Mouse (Mus musculus) thymus, postnatal 4 days (tissue): ENCODE data around the gene Tradd.

Experiments used
- DNase-seq: peaks from one replicate; pipeline ENCODE4 v3.0.0; 2021

Gene Tradd

GRCm38 (mm10) chr8:105264024-105264982 is at the start of gene Tradd, which contains the start of gene Fbxl8:
TSS of gene Tradd (minus strand) at chr8:105264609.
TSS of gene Fbxl8 (plus strand) at chr8:105264648.
- peak; percentile 82 for DNase-seq

- no peak for DNase-seq
Measured at GRCm38 (mm10) chr8:105313622-105314402, 49.4 kb upstream of the Tradd start.

DNA sequence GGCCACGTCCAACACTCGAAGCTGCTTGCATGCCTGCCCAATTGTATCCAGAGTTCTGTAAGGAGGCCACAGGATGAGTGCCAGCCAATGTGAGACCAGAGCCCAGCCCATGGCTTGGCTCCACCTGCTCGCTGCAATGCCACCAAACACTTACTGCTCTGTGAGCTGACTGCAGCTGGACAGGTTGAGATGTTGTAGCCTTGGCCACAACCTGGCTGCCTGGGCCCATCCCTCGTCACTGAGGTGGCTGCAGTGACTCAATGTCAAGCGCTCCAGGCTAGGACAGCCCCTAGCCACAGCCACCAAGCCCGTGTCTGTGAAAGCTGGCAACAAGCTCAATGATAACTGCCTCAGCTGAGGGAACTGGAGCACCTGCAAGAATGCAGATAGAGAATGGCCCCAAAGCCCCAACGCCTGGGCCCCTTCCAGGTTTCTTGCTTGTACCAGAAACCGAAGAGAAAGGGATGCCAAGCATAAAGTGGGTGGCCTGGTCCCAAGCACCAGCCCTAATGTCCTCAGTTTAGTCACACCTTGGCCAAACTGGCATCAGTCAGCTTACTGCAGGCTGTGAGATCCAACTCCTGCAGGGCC is 48.6 kb upstream of the Tradd start:
- DNase-seq, result no peak

DNA sequence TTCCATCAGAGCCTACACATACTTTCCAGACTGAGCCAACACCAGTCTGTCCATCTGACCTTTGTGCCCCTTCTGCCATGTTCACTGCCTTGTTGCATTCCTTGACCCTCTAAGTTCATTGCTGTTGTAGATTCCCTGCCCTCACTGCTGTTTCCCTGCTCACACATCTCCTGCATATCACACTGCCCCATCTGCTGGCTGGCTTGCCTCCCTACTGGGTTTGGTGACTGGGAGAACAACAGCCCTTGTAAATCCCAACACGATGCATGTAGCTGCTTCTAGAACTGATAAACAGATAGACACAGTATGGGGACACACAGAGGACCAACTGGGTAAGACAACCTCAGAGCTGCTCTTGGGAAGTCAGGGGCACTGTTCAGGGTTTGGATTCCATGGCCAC is 47.3 kb upstream of the Tradd start:
- no peak for DNase-seq

DNA sequence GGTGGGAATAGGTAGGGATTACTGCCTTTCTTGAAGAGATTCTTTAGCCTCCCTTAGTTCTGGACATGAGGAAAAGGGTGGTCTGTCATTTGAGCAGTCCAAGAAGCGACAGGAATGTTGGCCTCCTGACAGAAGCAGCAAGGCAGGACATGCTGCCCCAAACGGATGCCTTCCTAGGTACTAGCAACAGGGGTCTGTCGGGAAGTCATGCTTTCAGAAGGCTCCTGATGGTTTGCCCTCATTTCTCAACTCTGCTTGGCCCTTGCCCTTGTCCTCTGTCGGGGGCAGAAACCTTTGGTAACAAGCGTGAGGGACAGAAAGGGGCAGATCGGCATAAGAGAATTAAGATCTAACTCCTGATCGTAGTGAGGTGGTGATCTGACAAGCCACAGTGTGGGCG is 45.7 kb upstream of the Tradd start:
- DNase-seq, result no peak

GRCm38 (mm10) chr8:105309142-105309847 is 44.9 kb upstream of the Tradd start:
- DNase-seq, result no peak

GRCm38 (mm10) chr8:105308428-105308827 is 44.0 kb upstream of the Tradd start:
- no peak for DNase-seq

GRCm38 (mm10) chr8:105307670-105308069 is 43.3 kb upstream of the Tradd start:
- no peak for DNase-seq

DNA sequence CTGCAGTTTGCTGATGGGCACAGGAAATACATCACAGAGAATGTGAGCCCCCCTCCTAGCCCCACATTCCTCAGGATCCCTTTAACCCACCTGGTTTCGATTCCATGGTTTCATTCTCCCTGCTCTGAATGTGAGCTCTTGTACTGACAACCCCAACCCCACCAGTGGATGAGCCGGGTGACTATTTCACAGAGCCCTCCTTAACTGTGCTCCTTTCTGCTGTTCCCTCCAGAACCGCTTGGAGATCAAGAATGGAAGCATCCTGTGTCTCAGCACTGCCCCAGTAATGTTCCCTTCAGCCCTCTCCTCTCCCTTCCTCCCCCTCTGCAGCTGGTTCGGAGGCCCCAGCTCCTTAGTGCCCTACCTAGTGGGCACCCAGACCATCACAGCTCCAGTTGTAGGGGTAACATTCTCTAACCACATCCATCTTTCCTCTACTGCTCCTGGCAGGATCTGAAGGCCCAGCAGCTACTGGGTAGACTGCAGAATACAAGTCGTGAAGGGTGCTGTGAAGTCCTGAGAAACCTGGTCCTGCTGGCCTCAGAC is 41.8 kb upstream of the Tradd start:
- no peak for DNase-seq

- peak; percentile 72 for DNase-seq
Measured at GRCm38 (mm10) chr8:105305211-105306145, 41.1 kb upstream of the Tradd start, which contains the start of gene Elmo3. TSS of gene Elmo3 (plus strand) at chr8:105305601.

- DNase-seq, result no peak
Measured at GRCm38 (mm10) chr8:105304325-105305210, 40.2 kb upstream of the Tradd start.

DNA sequence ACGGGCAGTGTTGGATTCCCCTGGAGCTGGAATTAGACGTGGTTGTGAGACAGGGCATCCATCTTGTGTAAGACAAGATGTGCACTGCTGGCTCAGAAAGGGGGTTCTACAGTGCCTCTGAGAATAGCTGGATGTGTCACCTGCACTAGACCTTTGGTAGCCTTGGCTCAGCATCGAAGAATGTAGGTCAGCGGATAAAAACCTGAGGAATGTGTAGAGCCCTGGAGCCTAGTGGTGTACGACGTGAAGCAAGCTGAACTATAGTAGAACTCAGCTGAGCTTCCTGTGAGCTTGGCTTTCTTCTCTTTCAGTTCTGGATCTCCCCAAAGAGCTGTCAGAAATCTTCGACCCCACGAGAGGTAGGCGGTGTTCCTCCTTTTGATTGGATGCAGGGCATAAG is 39.5 kb upstream of the Tradd start:
- DNase-seq, result no peak

GRCm38 (mm10) chr8:105303396-105303795 is 39.0 kb upstream of the Tradd start:
- DNase-seq, result no peak

GRCm38 (mm10) chr8:105299962-105300361 is 35.6 kb upstream of the Tradd start:
- DNase-seq, result no peak

DNA sequence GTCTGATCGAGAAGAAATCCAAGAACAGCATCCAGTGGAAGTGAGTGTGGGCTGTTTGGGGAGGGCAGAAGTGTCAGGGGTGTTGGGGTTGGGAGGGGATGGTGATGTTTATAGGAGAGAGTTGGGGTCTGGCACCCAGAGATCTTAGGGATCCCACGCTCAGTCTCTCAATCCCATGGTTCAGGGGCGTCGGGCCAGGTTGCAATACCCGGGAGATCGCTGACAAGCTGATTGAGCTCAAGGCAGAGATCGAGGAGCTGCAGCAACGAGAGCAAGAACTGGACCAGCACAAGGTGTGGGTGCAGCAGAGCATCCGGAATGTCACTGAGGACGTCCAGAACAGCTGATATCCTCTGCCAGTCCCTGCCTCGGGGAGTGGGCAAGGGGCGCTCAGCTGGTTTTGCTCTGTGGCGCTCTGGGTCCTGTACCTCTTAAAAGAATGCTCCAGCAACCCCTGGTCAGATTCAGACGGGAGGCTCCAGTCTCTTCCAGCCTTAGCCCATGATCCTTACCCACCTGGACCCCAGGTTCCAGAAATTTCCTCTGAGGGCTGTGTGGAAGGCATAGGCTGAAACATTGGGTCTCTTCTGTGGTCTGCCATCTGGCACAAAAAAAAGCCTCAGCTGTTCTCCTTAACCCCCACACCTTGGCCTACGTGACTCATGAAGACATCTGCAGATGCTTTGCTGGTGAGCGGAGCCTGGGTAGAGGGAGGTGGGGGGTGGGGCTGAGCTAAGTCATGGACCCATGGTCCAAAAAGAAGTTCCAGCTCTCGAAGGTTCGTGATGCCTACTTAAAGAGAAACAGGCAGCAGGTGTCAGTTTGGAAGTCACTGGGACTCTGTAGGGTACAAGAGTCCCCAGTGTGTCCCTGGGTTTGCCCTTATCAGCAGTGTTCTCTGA is 34.2 kb upstream of the Tradd start:
- peak; percentile 69 for DNase-seq

GRCm38 (mm10) chr8:105297511-105298192 is 33.2 kb upstream of the Tradd start, which contains the start of gene E2f4:
TSS of gene E2f4 (plus strand) at chr8:105297663.
- DNase-seq, result peak; percentile 91

DNA sequence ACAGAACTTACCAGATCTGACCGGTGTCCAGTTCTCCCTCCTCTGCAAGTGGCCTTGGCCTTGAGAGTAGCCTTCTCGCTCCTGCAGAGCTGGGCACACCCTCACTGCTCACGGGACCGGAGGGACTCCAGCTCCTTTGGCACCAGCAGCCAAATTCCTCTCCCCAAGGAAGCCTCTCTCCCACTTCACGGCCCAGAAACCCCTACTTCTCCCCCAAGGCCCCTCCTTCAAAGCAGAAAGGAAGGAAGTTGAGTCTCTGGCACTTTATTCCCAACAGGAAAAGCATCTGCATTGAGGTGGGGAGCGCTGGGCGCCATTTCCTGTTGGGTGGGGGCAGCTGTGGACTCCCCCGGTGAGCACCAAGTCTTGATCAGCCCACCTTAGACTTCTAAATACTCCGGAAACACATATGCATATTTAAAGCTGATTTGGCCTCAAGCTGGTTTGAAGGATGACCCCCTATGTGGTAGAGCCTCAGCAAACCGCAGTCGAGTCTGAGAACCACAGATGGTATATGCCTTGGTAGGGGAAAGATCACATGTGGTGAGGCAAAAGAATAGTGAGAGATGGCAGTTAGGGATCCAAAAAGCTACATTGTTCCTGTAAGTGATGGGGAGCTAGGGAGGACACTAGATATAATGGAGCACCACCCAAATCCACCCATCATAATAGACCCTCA is 31.6 kb upstream of the Tradd start, which contains the start of gene Exoc3l:
Exoc3l (minus strand) TSS at position 207 of the 679 bp plus-strand sequence.
- DNase-seq, result no peak
